Mouse (Mus musculus): ENCODE results near the gene Cant1. TPM values are rescaled to one million over a fixed set of nuclear protein-coding genes. Genes with fewer than 3 reads are reported as not detected.
A peak's percentile ranks its signal among the peaks of the same experiment; 100 is the strongest.

The Cant1 gene
- polyA plus RNA-seq, 1 experiment from 2014 or later, result 19.1 TPM

- H3K9ac ChIP-seq, result no peak overlapping the region
- no peak overlapping the region for H3K4me2 ChIP-seq
- H3K4me3 ChIP-seq, result no peak overlapping the region
- ATAC-seq (ENCODE audit: extremely low read depth, insufficient number of reproducible peaks, low FRiP score, low TSS enrichment), result no peak
- peaks cover 26% of the 10 kb centered on the region for H3K4me1 ChIP-seq
- H3K9me3 ChIP-seq, result no peaks in the 10 kb centered on the region
- no peaks in the 10 kb centered on the region for H3K27me3 ChIP-seq (replicated peaks)
- H3K27ac ChIP-seq (replicated peaks), result no peak overlapping the region
- WGBS, result 79% methylated on average over 6 of the region's 6 CpGs
- peaks cover 52% of the 10 kb centered on the region for H3K36me3 ChIP-seq
These were observed 3.3 kb downstream of the Cant1 start for GRCm38 (mm10) chr11:118415630-118416029.

- no peak overlapping the region for H3K9ac ChIP-seq
- peaks cover 65% of the 10 kb centered on the region for H3K36me3 ChIP-seq
- peaks cover 21% of the 10 kb centered on the region for H3K4me1 ChIP-seq
- ATAC-seq (ENCODE audit: extremely low read depth, insufficient number of reproducible peaks, low FRiP score, low TSS enrichment), result no peak
- no peak overlapping the region for H3K4me3 ChIP-seq
- no peaks in the 10 kb centered on the region for H3K27me3 ChIP-seq (replicated peaks)
- no peaks in the 10 kb centered on the region for H3K9me3 ChIP-seq
- H3K27ac ChIP-seq (replicated peaks), result no peak overlapping the region
- no peak overlapping the region for H3K4me2 ChIP-seq
- WGBS, result 89% methylated on average over 5 of the region's 5 CpGs
These were observed 4.6 kb downstream of the Cant1 start for GRCm38 (mm10) chr11:118414270-118414669.

- H3K27me3 ChIP-seq (replicated peaks), result no peaks in the 10 kb centered on the region
- H3K4me1 ChIP-seq, result peaks cover 17% of the 10 kb centered on the region
- 73% methylated on average over 4 of the region's 4 CpGs for WGBS
- no peak overlapping the region for H3K27ac ChIP-seq (replicated peaks)
- no peak overlapping the region for H3K9ac ChIP-seq
- H3K9me3 ChIP-seq, result no peaks in the 10 kb centered on the region
- peaks cover 77% of the 10 kb centered on the region for H3K36me3 ChIP-seq
- no peak overlapping the region for H3K4me3 ChIP-seq
- no peak for ATAC-seq (ENCODE audit: extremely low read depth, insufficient number of reproducible peaks, low FRiP score, low TSS enrichment)
- H3K4me2 ChIP-seq, result no peak overlapping the region
These were observed 5.8 kb downstream of the Cant1 start for GRCm38 (mm10) chr11:118413055-118413454.

DNA sequence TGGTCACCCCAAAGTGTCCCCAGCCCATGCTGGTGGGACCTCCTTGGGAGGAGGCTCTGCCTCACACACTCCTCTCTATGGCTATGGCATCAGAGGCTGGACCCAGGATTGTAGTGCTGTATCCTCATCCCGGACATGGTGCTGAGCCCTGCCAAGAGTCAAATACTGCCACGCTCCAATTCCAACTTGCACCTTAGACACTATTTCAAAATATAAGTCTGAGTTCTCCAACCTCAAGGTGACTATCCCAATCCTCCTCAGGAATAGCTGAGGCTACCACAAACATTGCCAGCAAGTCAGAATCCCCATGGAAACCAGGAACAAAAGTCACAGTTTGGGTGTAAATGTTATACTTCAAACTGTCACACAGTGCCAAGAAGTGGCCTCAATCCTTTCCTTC, 6.3 kb downstream of the Cant1 start:
- Histone ChIP-seq H3K4me2 (no peak overlapping the region), H3K9me3 (no peaks in the 10 kb centered on the region), H3K27ac (replicated peaks) (no peak overlapping the region), H3K36me3 (peaks cover 82% of the 10 kb centered on the region), H3K4me1 (peaks cover 13% of the 10 kb centered on the region), H3K9ac (no peak overlapping the region), H3K27me3 (replicated peaks) (no peaks in the 10 kb centered on the region), H3K4me3 (no peak overlapping the region)
- no peak for ATAC-seq (ENCODE audit: extremely low read depth, insufficient number of reproducible peaks, low FRiP score, low TSS enrichment)
- WGBS, result 91% methylated on average over 2 of the region's 2 CpGs

DNA sequence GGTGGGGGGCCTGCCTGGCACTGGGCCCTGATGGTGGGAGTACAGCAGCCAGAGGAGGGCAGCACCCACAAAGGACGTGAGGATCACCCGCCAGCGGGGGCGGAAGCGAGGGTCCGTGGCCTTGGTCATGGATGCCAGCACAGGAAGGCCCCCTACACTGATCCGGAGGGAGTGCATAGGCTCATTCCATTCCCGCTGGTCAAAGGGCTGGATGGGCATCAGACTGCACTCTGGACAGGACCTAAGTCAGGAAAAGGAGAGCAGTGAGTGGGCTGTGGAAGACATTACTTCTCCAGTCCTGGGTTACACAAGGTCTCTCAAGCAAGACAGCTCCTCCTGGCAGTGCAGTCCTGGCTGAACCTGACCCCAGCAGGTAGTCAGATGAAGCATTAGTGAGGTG, 7.6 kb downstream of the Cant1 start:
- Histone ChIP-seq H3K9me3 (no peaks in the 10 kb centered on the region), H3K4me1 (peaks cover 5% of the 10 kb centered on the region; the same call in 1 of the 2 replicates), H3K36me3 (peaks cover 89% of the 10 kb centered on the region), H3K9ac (no peak overlapping the region), H3K27me3 (replicated peaks) (no peaks in the 10 kb centered on the region), H3K27ac (replicated peaks) (no peak overlapping the region), H3K4me2 (no peak overlapping the region), H3K4me3 (no peak overlapping the region)
- no peak for ATAC-seq (ENCODE audit: extremely low read depth, insufficient number of reproducible peaks, low FRiP score, low TSS enrichment)
- 88% methylated on average over 8 of the region's 8 CpGs for WGBS

GRCm38 (mm10) chr11:118410479-118410878, 8.4 kb downstream of the Cant1 start:
- Histone ChIP-seq H3K4me3 (no peak overlapping the region), H3K9me3 (no peaks in the 10 kb centered on the region), H3K36me3 (peaks cover 87% of the 10 kb centered on the region), H3K27ac (replicated peaks) (no peak overlapping the region), H3K4me1 (peaks cover 5% of the 10 kb centered on the region; the same call in 1 of the 2 replicates), H3K27me3 (replicated peaks) (no peaks in the 10 kb centered on the region), H3K4me2 (no peak overlapping the region), H3K9ac (no peak overlapping the region)
- WGBS, result 90% methylated on average over 10 of the region's 10 CpGs
- no peak for ATAC-seq (ENCODE audit: extremely low read depth, insufficient number of reproducible peaks, low FRiP score, low TSS enrichment)

- peaks cover 5% of the 10 kb centered on the region; the same call in 1 of the 2 replicates for H3K4me1 ChIP-seq
- H3K36me3 ChIP-seq, result peaks cover 83% of the 10 kb centered on the region
- no peak overlapping the region; the same call in 1 of the 2 replicates for H3K9ac ChIP-seq
These were observed 8.8 kb downstream of the Cant1 start for GRCm38 (mm10) chr11:118410073-118410444.

DNA sequence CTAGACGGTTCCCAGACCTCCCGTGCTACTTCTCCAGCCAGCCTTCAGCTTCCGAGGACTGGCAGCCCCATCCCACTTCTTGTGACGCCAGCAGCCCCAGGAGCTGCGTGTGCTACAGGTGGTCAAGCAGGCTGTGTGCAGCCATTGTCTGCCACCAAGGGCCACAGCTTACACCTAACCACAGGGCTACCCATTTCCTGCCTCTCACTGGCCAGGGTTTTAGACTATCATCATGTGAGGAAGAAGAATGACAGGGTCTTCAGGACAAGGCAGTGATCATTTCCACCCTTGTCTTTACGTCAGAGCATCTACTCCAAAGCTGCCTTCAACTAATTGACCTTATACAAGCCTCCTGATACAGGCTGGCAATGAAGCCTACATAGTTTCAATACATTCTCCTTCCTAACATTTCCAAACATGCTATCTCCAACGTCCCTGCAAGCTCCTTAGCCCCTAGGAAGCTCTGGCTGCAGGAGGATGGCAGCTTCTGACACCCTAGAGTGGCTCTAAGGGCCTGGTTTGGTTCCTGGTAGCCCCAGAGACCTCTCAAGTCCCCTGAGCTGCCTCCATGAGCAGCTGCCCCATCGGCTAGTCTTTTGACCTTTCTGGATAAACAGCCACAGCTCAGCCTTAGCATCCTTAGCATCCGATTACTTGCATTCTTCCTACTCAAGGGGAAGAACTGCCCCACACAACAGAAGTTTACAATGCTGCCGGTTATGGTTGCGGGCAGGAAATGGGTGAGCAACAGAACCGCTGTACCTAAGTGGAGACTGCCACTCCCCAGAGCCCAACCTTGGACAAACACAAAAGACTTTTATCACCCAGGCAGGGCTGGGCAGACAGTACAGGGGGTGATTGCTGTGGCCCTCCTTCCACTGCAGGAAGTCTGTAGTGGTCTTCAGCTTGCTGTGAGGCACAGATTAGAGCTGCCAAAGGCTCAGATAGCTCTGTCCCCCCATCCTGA, 9.5 kb downstream of the Cant1 start:
- Histone ChIP-seq H3K9me3 (no peaks in the 10 kb centered on the region), H3K4me1 (peaks cover 5% of the 10 kb centered on the region; the same call in 1 of the 2 replicates), H3K27me3 (replicated peaks) (no peaks in the 10 kb centered on the region), H3K36me3 (peaks cover 76% of the 10 kb centered on the region), H3K4me3 (no peak overlapping the region), H3K9ac (no peak overlapping the region; the same call in 1 of the 2 replicates), H3K4me2 (no peak overlapping the region), H3K27ac (replicated peaks) (no peak overlapping the region)
- ATAC-seq (ENCODE audit: extremely low read depth, insufficient number of reproducible peaks, low FRiP score, low TSS enrichment), result no peak
- WGBS, result 71% methylated on average over 12 of the region's 12 CpGs

More at GRCm38 (mm10) chr11:118410073-118410444, 8.8 kb downstream of the Cant1 start:
- ATAC-seq (ENCODE audit: extremely low read depth, insufficient number of reproducible peaks, low FRiP score, low TSS enrichment), result no peak
- WGBS, result 80% methylated on average over 1 of the region's 1 CpGs
- Histone ChIP-seq H3K9me3 (no peaks in the 10 kb centered on the region), H3K27ac (replicated peaks) (no peak overlapping the region), H3K4me2 (no peak overlapping the region), H3K4me3 (no peak overlapping the region), H3K27me3 (replicated peaks) (no peaks in the 10 kb centered on the region)

GRCm38 (mm10) chr11:118408051-118408740, 10.7 kb downstream of the Cant1 start:
- no peak for ATAC-seq (ENCODE audit: extremely low read depth, insufficient number of reproducible peaks, low FRiP score, low TSS enrichment)
- H3K4me2 ChIP-seq, result no peak overlapping the region
- no peak overlapping the region for H3K4me3 ChIP-seq
- H3K27me3 ChIP-seq (replicated peaks), result no peaks in the 10 kb centered on the region
- H3K9ac ChIP-seq, result no peak overlapping the region
- H3K36me3 ChIP-seq, result peaks cover 64% of the 10 kb centered on the region
- H3K9me3 ChIP-seq, result no peaks in the 10 kb centered on the region
- H3K27ac ChIP-seq (replicated peaks), result no peak overlapping the region
- 64% methylated on average over 18 of the region's 18 CpGs for WGBS
- peaks cover 5% of the 10 kb centered on the region; the same call in 1 of the 2 replicates for H3K4me1 ChIP-seq

DNA sequence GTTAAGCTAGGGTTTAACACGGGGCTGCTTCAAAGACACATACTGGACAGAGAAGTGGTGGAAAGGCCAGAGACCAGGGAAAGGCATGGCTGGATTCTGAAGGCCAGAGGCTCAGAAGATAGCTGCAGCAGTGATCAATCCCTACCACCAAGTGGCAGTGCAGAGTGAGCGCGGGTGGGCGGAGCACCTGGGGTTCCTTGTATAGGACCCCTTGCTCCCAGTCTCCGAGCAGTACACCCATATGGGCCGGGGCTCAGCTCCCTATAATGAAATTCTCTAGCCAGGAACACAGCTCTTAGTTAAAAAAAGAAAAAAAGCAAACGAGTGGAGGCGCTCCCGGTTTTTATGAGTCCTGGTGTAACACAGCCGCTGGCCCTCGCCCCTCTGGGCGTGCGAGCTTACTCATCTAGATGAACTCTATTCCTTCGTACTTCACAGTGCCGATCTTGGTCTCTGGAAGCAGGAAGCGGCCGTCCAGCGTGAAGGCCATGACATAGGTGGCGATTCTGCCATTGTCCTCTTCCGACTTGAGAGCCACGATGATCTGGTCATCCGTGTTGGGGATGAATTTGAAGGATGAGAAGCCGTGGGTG, 11.5 kb downstream of the Cant1 start:
- H3K4me1 ChIP-seq, result peaks cover 5% of the 10 kb centered on the region
- no peaks in the 10 kb centered on the region for H3K27me3 ChIP-seq (replicated peaks)
- no peak overlapping the region for H3K27ac ChIP-seq (replicated peaks)
- peak overlapping the region; percentile 2; the same call in 1 of the 2 replicates for H3K9ac ChIP-seq
- ATAC-seq (ENCODE audit: extremely low read depth, insufficient number of reproducible peaks, low FRiP score, low TSS enrichment), result no peak
- H3K4me2 ChIP-seq, result no peak overlapping the region
- WGBS, result 84% methylated on average over 23 of the region's 23 CpGs
- H3K4me3 ChIP-seq, result no peak overlapping the region
- no peaks in the 10 kb centered on the region for H3K9me3 ChIP-seq
- peaks cover 60% of the 10 kb centered on the region for H3K36me3 ChIP-seq

- Histone ChIP-seq H3K9me3 (no peaks in the 10 kb centered on the region), H3K27ac (replicated peaks) (peak overlapping the region; percentile 57), H3K4me1 (peaks cover 14% of the 10 kb centered on the region), H3K4me3 (no peak overlapping the region), H3K9ac (peak overlapping the region; percentile 2), H3K27me3 (replicated peaks) (no peaks in the 10 kb centered on the region), H3K4me2 (no peak overlapping the region), H3K36me3 (peaks cover 59% of the 10 kb centered on the region)
- no peak for ATAC-seq (ENCODE audit: extremely low read depth, insufficient number of reproducible peaks, low FRiP score, low TSS enrichment)
- WGBS, result 83% methylated on average over 5 of the region's 5 CpGs
These were observed 12.4 kb downstream of the Cant1 start for GRCm38 (mm10) chr11:118406521-118406920.
